Mouse (Mus musculus) ES-Bruce4 (cell line): ENCODE data around the gene Elmo3.

Experiments
- CTCF ChIP-seq: IDR thresholded peaks from one replicate; pipeline ENCODE4 v1.8.1; 2011; ENCODE audit warnings: low read depth, low read length
- EP300 ChIP-seq: IDR thresholded peaks from 2 replicates; pipeline ENCODE4 v1.6.1; 2011; ENCODE audit warnings: low read depth, low read length; ENCODE audit not compliant: insufficient read depth
- POLR2A ChIP-seq: IDR thresholded peaks from one replicate; pipeline ENCODE4 v1.8.1; 2011; ENCODE audit warnings: low read length; ENCODE audit not compliant: insufficient read depth

DNA sequence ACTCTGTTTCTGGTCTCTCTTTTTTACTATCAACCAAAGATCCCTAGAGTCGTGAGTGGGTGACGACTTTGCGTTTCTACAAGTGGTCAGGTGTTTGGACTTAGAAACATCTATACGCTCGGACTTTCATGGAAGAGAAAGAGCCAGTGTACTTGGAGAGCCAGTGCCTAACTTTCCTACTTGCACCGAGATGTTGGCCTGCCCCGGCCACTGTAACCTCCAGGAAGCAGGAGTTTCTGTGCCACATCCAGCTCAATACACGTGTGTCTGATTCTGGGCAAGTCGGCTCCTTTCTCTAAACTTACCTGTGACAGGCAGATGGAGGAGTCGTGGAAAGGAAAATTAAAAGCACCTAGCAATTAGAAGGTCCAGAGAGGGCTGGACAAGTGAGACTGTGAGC, 29.6 kb upstream of the Elmo3 start, which contains the start of gene Nol3:
- TF ChIP-seq CTCF (no peak), EP300 (no peak), POLR2A (no peak)
